Mouse (Mus musculus): ENCODE data around the gene Gprc6a.

The Gprc6a gene

DNA sequence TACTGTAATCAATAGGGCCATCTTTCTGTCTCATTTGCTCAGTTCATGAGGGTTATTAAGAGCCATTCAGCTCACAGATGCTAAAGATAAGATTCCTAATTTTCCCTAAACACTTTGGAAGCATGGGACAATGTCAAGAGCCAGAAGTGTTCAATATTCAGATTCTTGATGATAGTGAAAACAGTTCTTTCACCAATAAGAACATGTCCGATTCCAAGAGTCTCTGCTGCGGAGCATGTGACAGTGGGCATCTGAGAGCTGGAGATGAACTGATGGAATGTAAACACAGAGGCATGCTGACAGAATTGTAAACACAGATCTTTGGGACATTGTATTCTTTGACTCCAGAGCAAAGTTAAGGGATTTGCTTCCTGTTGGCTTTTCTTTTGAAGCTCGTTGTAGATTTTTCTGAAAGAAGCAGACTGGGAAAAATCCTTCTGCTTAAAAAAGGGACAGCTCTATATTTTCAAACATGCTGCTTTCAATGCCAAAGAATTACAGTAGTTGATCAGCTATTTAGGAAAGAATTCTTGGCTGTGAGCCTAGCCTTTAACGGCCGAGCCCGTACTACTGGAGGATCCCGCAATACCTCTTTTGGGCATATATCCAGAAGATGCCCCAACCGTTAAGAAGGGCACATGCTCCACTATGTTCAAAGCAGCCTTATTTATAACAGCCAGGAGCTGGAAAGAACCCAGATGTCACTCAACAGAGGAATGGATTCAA lies at the start of gene Gprc6a:
Gene Gprc6a, minus strand, starts transcription at position 51 of the 726 bp plus-strand sequence.
- no peak for DNase-seq (ENCODE audit: low spot score in 2 of 2)

DNA sequence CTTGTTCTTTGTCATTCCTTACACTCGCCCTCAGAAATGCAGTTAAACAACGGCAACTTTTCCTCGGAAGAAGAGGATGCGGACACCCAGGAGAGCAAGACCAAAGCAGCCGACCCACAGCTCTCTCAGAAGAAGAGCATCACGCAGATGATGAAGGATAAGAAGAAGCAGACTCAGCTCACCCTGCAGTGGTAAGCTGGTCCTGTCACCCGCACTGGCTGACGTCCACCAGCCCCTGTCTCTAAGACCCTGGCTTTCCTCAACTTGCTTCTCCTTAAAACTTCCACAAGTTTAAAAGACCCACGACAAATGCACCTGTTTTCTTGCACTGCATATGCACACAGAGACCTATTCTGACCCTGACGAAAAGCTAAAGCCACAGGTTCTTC lies 47.0 kb upstream of the Gprc6a start:
- no peak for DNase-seq (ENCODE audit: low spot score in 2 of 2)

DNA sequence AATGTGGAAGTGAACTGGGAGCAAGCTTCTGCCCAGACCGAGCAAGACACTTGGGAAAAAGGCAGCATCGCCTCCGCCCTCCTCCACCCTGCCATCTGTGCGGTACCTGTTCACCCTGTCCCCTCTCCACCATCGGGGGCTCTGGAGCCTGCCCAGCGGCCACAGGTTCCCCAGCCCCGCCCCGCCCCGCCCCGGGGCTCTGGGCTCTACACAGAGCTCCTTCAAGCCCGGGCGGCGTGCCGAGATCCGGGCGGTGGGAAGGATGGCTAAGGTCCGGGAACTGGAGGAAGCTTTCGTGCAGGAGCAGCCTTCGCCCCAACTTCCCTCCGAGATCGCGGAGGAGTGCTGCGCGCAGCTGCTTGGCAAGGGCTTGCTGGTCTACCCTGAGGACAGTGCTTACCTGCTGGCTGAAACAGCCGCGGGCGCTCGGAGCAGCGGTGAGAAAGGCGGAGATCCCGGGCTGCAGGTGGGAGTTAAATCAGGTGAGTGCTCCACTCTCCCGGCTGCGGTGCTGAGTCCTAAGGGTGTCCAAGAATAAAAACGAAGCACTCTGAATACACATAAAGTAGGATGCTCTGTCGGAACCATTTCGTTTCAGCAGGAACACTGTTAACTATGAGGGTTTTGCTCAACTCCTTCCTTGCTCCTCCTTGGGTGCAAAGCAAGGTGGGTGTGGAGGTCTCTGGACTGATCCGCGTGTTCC lies 46.4 kb upstream of the Gprc6a start, which contains the start of gene Rfx6:
Gene Rfx6, plus strand, starts transcription at position 209 of the 703 bp plus-strand sequence.
- no peak for DNase-seq (ENCODE audit: low spot score in 2 of 2)

DNA sequence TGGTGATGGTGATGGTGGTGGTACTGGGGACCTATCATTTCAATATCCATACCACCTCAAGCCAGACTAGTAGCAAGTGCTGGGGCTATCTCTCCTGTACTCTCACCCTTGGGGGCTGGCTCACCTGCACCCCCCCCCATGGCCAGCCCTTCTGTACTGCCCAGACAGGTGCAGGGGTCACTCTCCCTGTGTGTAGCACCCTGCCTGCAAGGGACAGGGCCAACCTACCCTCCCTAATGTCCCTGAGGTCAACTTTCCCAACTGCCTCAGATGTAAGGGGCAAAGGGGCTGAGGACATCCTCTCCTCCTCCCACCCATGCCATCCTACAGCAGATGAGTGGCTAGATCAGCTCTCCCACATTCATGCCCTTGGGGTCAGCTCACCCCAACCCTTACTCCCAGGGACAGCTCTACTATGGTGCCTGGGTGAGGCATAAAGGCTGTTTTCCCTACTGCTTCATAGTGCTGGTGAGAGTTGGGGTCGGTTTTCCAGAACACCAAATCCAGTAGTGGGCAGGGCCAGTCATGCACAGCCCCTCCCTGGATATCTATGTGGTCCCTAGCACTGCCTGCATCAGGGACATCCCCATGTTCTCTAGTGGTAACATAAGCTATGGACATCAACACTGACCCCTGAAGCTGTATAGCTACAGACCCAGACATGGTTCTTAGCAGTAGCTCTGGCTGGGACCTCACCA lies 41.0 kb upstream of the Gprc6a start:
- DNase-seq (ENCODE audit: low spot score in 2 of 2) = no peak

DNA sequence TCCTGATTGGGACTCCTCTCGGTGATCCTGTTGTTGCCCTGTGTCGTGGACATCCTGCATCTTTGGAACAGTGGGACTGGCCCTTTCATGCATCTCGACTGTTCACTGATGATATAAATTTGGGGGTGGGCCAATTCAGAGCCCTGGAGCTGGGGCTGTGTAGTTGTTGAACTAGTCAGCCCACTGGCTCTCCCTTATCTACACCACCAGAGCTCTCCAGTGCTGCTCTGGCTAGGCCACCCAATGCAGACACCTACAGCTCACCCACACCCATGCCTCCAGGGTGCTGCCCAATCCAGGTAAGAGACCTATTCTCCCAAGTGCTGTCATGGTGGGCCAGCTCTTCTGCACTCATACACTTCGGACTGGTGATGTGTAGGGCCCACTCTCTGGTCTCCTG lies 40.3 kb upstream of the Gprc6a start:
- DNase-seq (ENCODE audit: low spot score in 2 of 2) = no peak

DNA sequence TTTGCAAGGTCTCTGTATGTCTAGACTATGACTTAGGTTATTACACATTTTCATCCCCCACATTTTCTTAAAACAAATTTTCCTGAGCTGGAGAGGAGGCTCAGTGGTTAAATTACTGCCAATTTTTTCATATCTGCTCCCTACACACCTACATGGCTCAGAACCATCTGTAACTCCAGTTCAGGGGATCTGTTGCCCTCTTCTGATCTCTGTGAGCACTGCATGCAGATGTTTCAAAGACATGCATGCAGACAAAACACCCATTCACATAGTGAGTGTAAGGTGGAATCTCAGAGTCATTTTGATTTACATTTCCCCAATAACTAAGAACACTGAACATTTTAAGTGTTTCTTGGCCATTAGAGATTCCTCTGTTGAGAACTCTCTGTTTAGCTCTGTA lies 38.1 kb upstream of the Gprc6a start:
- no peak for DNase-seq (ENCODE audit: low spot score in 2 of 2)

DNA sequence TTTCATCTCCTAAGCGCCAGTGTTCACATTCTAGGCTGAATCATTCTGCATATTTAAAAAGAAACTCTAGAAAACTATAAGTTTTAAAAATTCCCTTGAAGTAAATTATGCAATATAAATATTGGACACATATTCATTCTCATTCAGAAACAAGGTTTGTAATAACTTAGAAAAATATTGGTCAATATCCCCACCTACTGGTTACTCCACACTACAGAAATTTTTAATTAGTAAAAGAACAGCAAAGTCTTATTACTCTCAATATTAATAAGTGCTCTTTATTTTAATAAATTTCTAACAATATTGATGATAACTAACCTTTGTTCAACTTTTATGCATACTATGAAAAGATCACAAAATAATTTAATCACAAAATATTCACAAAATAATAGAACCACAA lies 26.1 kb upstream of the Gprc6a start:
- no peak for DNase-seq (ENCODE audit: low spot score in 2 of 2)

DNA sequence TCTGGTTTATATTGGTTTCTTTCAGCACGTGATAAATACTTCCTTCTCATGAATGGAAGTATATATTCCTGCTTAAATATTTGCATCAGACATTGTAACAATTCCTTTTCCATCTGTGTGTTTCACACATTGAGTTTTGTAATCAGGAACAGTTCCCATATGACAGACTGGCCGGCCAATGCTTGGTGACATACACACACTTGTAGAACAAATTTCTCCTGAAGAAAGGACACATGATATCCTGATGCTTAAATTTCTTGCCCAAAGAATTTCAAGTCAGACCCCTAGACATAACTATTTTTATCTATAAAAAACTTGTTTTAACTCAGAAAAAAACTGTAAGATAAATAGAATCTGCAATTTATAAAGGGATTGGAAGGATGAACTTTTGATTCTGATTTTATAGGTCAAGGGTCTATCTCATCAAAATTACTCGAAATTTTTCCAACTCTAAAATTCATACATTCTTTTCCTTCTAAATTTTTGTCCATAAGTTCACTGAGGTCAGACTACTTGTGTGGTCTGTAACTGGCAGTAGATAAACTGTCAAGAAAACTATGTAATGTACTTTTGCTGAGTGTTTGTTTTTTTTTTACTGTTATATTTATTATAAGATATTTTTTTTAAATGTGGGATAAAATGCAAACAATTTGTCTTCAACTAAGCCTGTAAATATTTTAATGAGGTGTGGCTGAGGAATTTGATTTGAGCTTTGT lies 18.4 kb upstream of the Gprc6a start:
- no peak for DNase-seq (ENCODE audit: low spot score in 2 of 2)

DNA sequence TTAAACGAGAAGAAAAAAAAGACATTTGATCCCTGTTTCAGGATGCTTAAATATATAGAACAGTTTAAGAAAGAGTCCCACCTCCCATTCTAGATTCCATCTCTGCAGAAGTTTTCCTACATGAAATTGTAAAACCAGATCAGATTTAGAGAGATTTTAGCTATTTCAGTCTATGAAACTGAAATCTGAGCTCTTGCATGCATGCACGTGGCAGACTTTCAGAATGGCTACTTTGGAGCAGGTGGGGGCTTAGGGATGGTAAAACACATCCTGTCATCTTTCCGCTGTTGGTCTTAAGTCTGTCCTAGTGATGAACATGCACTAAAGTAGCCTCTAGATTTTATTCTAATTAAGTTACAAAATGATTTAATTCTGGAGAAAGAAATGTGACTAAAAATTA lies 10.1 kb downstream of the Gprc6a start:
- DNase-seq (ENCODE audit: low spot score in 2 of 2) = no peak

DNA sequence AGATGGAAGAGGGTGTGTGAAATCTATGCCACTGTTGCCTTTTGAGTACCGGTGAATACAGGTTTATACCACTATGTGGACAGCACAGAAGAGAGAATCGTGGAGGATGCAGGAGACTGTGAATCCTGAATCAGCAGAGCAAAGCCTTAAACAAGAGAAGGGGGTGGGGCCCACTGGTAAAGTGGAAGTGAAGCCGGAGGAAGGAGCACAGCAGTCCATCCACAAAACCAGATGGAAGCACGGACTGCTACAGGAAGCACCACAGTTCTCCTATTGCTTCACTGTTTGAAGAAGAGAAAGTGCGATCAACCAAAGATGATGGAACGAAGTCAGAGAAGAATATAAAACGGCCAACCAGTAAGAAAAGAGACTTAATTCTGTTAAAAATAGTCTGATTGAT lies 11.1 kb downstream of the Gprc6a start:
- DNase-seq (ENCODE audit: low spot score in 2 of 2) = no peak

DNA sequence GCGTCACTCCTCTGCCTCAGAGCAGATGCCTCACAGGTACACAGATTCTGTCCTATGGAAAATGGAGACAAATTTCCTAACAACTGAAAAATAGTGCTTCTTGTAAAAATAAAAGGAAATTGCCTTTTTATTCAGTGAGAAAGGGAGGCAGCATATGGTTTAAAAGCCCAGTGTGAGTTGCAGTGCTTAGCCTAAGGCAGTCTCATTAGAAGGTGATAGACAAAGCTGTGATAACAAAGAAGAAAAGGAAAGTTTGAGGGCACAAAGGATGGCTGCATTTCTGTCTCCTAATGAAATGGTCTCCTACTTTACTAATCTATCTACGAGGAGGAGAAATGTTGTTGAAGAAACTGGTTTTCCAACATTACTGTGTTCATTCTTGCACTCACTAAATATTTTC lies 12.7 kb downstream of the Gprc6a start:
- DNase-seq (ENCODE audit: low spot score in 2 of 2) = no peak

DNA sequence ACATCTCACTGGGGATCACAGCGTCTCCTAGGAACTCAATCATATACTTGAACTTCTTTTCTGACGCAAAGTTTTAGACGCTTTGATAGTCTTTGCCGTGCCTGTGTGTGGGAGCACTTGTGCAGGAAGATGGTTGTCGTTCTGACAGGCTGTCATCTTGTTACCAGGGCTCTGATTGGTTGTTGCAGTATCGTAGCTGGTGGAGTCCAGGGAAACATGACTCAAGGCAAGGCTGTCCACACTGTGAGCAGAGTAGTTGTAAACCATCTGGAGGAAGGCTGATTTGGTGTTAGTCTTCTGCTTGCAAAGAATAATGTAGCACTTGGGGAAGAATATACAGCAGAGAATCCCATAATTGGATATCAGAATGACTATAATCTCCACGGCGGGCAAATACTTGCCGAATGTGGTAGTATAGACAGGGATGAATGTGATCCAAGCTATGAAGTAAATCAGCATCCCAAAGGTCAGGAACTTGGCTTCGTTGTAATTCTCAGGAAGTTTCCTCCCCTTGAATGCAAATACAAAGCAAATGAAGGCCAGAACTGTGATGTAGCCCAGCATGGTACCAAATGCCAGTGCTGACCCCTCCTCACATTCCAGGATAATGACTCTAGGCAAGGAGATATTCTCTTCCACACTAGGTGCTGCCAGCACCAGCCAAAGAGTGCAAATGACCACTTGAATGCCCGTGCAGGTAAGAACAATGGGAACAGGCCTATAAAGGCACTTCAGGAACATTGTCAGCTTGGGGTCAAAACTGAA lies 16.3 kb downstream of the Gprc6a start:
- DNase-seq (ENCODE audit: low spot score in 2 of 2) = no peak

DNA sequence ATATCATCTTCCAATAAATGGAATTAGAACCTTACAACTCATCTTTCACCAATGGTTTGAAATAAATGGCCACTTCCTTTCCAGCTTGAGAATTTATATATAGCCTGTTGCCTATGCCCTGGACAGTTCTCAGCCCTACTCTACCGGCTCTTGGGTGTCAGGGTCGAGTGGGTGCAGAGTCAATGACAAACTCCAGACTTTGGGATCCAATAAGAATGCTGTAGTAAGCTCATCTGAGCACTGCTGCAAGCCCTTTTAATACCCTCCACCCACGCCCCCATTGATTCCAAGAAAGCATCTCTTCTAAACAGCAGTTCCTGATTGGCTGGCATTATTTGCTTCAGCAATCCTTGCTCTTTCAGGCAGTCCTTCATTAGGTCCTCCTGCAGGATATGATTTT lies 17.8 kb downstream of the Gprc6a start:
- no peak for DNase-seq (ENCODE audit: low spot score in 2 of 2)

DNA sequence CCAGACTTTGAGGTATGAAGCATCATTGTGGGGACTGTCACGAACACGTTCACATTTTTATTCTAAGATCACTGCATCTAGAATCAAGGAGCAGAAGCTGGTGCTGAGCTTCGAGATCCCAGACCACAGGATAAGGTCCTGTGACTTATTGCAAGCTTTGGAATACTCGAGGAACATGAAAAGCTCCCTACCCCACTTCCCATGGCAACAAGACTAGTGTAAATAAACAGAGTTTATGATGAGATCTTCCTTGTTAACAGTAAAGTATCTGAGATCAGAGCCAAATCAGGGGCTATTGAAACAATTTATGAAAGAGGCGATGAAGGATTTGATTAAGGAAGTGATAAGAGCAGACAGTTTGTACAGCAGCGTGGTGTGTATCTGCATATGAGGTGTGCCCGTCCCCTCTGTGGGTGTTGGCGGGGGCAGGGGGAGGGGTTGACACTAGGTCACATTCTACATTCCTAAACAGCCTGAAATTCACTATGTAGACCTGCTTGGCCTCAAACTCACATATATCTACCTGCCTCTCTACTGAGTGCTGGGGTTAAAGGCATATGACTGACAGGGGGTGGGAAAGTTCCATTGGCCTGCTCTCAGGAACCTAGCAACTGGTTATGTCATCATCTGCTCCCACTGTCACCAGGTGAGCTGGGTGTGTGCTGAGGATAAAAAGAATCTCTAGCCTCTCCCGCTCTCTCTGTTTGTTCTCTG lies 19.1 kb downstream of the Gprc6a start:
- no peak for DNase-seq (ENCODE audit: low spot score in 2 of 2)

DNA sequence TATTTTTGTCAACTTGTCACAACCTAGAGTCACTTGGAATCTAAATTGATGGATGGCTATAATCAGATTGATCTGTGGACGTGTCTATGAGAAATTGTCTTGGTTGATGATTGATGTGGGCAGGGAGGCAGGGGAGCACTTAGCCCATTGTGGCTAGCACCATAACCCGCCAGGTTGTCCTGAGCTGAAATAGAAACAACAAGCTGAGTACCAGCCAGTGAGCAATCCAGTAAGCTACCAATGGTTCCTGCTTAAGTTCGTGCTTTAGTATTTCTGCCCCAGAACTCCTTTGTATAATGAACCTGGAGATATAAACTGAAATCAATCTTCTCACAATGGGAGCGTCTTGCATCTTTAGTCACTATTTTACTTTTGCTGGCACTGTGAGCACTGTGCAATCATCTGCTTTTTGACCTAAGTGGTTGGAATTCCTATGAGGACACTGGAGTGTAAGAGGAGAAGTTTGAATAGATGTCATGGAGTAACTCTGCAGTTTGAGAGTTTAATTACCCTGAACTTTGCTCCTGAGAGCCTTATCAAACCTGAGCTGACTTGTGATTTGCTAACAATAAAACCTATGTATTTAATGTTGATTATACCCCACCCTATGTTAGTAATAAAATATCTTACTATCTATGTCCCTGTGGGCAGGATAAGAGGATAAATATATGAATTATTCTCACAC lies 21.4 kb downstream of the Gprc6a start:
- DNase-seq (ENCODE audit: low spot score in 2 of 2) = no peak

DNA sequence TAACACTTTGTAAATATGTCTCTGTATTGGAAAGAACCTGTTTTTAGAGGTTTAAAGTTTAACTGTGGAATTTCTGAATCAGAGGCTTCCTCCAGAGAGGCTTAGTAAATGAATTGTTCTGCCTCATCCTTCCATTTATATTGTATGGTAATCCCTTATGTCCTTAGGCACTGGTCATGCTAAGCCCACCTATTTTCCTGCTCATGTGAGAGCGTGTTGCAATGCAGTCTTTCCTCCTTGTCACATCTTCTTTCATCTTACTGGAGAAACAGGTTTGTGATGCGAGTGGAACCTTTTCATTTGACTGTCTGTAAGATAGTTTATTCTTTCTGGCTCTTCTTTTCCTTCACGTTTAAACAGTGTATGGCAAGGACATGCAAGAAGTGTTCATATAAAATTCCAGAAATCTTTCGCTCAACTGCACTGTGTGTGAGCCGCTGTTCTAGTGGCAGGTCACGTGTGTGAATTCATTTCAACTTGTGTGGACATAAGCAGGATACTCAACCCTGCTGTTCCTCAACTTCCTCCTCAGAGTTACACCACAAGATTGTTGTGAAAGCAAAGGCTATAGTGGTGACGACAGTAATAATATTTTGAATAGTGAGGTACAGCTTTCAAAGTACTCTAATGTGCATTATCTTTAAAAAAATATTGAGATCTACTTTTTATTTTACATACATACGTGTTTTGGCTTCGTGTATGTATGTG lies 34.2 kb downstream of the Gprc6a start:
- DNase-seq (ENCODE audit: low spot score in 2 of 2) = no peak

DNA sequence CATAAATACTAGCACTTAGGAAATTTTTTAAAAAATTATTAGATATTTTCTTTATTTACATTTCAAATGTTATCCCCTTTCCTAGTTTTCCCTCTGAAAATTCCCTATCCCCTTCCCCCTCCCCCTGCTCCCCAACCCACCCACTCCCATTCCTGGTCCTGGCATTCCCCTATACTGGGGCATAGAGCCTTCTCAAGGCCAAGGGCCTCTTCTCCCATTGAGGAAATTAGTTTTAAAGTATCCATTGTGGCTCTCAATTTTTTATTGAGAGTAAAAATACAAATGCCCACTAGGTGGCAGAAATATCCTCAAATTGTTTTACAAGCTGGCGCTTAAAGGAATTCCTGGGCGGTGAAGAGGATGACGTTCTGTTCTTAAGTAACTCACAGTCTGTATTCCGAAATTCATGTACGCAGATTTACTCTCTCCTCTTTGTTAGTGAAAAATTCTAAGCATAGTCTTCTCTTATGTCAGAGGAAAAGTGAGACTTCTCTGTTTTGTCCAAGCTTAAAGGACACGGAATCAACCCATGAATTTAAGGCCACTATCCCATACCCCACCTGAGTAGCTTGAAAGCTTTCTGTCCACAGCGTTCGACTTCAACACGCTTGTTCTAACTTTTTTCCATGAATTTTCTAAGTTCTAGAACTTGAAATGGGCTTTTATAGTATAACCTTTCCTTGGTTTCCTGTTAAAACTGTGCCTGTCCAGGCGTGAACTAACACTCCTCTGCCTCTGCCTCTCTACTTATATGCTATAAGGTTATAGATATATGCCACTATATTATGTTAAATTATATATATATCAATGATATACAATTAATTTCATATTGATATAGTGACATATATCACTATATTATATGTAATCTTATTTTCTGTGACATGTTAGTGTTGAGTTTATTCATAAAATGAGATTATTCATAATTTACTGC lies 36.0 kb downstream of the Gprc6a start:
- DNase-seq (ENCODE audit: low spot score in 2 of 2) = no peak

DNA sequence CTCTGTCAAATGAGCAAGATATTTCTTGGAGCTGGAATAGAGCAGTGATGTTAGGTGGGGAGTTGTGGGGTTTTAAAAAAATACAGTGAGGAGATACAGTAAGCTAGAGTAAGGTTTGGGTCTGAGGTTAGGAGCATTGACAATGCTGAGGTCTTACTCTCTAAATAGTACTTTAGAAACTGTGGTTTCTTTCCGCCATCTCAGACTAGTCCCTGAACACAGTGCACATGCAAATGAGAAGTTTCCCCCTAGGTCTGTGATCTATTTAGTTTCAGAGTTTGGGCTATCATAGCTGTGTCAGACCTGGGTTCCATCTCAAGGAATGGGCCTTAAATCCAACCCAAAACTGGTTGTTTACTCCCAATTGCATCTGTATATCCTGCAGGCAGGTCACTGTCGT lies 39.7 kb downstream of the Gprc6a start:
- DNase-seq (ENCODE audit: low spot score in 2 of 2) = no peak

Measured in spleen, postnatal 10 days (tissue).